Mouse (Mus musculus) layer of hippocampus, postnatal 25 days (tissue): ENCODE measurements around the gene Srrm3. TPM values are rescaled to one million over a fixed set of nuclear protein-coding genes. Genes with fewer than 3 reads are reported as not detected.

Experiments used
- microRNA-seq, 2 experiments: library from miRNA; unstranded; fragments of <30 nt; microRNA quantifications; one replicate each; pipeline ENCODE4 v1.2.0; 2021
- total RNA-seq, 2 experiments: library from RNA; stranded (reverse); gene quantifications; 2 replicates each; pipeline ENCODE4 v1.2.3; 2021

Gene Srrm3
- total RNA-seq, 2 experiments from 2014 or later, result 62.7 to 81.7 TPM

Small RNA genes lying within 50 kb of the gene (microRNA-seq; reads per million reads assigned to microRNA genes)
- gene Gm23268, result 0 reads per million in 2 experiments

Other genes with a start within 250 kb of the Srrm3 start
- gene Ccl26, start 243.3 kb upstream of the Srrm3 start, total RNA-seq, result not detected
- under 1 TPM in 1 of 2 experiments, not detected in 1; 0.54 TPM for gene Ccl24, start 233.8 kb upstream of the Srrm3 start, total RNA-seq
- 10 to 100 TPM; 80.1 to 81.0 TPM for gene Rhbdd2, start 174.3 kb upstream of the Srrm3 start, total RNA-seq
- gene Por, start 136.9 kb upstream of the Srrm3 start, total RNA-seq, result 100 to 1,000 TPM in 1 of 2 experiments, 10 to 100 TPM in 1; 100.0 to 102 TPM
- 10 to 100 TPM; 16.3 to 20.4 TPM for gene Tmem120a, start 62.4 kb upstream of the Srrm3 start, total RNA-seq
- gene Styxl1, start 28.5 kb upstream of the Srrm3 start, total RNA-seq, result under 1 TPM in 1 of 2 experiments, not detected in 1; 0.40 TPM
- gene Mdh2, start 28.4 kb upstream of the Srrm3 start, total RNA-seq, result 100 to 1,000 TPM; 397 to 426 TPM
- gene Hspb1, start 81.0 kb downstream of the Srrm3 start, total RNA-seq, result 10 to 100 TPM in 1 of 2 experiments, 1 to 10 TPM in 1; 7.7 to 14.4 TPM
- 1,000 to 10,000 TPM; 1,286 to 1,307 TPM for gene Ywhag, start 127.7 kb downstream of the Srrm3 start, total RNA-seq
- 1 to 10 TPM in 1 of 2 experiments, under 1 TPM in 1; 0.77 to 1.3 TPM for gene Ssc4d, start 167.6 kb downstream of the Srrm3 start, total RNA-seq
- not detected for gene Zp3, start 173.2 kb downstream of the Srrm3 start, total RNA-seq
- gene Dtx2, start 187.9 kb downstream of the Srrm3 start, total RNA-seq, result 1 to 10 TPM; 7.8 to 8.2 TPM
- gene Upk3b, start 231.6 kb downstream of the Srrm3 start, total RNA-seq, result not detected
- not detected for gene Upk3bl, start 247.6 kb downstream of the Srrm3 start, total RNA-seq